Mouse (Mus musculus): ENCODE measurements around the gene Tyrobp. TPM values are rescaled to one million over a fixed set of nuclear protein-coding genes. Genes with fewer than 3 reads are reported as not detected.
A peak's percentile ranks its signal among the peaks of the same experiment; 100 is the strongest.

Tyrobp gene
- total RNA-seq, 2 experiments from 2014 or later = 27.4 to 30.2 TPM

DNA sequence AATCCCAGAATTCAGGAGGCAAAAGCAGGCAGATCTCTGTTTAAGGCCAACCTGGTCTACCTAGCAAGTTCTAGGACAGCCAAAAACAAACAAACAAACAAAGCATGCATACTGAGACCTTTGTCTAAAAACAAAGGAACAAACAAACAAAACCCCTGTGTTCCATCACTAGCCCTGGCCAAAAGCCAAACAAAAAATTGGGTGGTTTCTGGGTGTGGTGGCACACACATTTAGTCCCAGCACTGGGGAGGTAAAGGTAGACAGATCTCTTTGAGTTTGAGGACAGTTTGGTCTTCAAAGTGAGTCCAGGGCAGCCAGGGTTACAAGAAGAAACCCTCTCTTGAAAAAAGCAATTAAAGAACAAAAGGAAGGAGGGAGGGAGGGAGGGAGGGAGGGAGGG is 15.8 kb downstream of the Tyrobp start:
- DNase-seq = no peak

DNA sequence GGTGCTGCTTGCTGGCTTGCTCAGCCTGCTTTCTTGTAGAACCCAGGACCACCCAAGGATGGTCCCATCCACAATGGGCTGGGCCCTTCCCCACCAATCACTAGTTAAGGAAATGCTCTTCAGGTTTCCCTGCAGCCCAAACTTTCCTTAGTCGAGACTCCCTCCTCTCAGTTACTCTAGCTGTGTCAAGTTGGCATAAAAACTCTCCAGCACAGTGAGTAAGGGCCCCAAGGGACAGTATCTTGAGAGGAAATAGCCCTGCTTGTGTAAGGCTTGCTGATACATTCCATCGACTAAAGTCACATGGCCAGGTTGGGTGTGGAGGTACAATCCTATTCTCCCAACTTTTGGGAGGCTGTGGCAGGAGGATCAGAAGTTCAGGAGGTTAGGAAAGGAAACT is 16.6 kb downstream of the Tyrobp start:
- DNase-seq = no peak

DNA sequence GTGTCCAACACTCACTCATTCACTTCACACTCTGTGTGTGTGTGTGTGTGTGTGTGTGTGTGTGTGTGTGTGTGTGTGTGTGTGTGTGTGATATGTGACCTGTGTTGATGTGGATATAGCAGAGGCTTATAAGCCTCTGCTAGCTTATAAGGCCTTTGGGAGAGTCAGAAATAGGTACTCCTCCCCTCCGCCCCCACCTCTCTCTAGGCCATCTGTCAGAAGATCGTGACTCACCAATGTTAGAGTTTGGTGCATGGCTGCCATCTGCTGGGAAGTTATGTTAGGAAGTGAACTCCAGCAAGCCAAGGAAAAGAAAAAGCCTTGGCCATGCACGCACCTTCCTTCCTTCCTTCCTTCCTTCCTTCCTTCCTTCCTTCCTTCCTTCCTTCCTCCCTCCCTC is 18.2 kb downstream of the Tyrobp start:
- DNase-seq = peak; percentile 77 to 84

DNA sequence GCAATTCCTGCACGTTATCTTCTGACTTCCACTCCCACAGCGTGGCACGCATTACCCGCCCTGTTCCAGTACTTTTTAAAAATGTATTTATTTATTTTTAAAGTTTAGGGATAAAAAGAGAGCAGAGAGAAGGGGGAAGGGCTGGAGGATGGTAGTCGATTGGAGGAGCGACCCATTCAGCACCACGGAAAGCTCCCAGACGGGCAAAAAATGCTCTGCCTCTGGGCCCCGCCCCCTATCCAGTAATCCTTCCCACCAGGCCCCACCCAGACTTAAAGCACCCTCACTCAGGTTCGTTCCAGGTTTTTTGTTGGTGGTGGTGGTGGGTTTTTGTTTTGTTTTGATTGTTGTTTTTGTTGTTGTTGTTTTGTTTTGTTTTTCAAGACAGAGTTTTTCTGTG is 20.7 kb downstream of the Tyrobp start:
- DNase-seq = no peak

DNA sequence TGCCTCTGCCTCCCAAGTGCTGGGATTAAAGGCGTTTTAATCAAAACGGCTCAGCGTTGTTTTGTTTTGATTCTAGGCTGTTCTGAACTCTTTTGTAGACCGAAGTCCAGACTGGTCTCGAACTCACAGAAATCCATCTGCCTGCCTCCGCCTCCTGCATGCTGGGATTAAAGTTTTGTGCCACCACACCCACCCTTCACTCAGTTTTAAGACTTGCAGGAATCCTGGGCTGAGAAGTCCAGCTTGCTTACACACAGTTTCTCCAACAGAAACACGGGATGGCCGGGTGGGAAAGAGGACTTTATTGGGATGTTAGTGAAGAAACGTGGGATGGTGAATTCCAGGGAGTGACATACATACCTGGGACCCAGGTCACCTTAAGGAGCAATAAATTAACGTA is 21.1 kb downstream of the Tyrobp start:
- no peak for DNase-seq

DNA sequence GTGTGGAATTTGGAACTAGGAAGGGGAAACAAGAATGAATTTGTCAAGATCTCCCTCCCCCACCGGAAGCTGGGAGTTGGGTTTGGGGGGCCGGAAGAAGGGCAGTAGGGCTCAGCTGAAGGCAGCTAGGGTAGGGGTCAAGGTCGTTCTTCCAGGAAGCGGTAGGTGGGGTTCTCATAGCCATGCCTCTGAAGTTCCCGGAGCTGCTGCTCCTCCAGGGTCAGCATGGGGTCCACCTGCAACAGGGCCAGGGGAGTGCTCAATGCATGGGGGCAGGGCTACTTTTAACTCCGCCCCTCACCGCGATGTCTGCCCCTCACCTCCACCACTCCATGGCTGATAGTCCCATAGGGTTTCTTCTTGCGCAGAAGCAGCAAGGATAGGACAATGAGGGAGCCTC is 21.6 kb downstream of the Tyrobp start:
- no peak for DNase-seq

DNA sequence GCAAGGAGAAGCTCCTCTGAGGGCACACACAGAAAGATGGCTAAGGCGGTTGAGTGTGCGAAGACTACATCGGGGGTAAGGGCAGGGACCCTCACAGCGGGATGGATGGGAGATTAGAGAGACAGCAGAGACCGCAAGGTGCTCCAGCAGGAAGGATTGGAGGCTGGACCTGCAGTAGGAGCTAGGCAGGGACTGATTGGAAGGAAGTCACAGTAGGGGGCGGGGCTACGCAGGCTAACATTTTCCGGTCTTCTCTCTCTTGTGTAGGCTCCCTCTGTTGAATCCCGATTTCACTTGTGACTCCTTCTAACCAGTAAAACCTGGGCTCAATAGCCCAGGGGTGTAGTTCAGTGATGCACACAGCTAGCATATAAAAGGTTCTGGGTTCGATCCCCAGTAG is 23.3 kb downstream of the Tyrobp start:
- DNase-seq = no peak

DNA sequence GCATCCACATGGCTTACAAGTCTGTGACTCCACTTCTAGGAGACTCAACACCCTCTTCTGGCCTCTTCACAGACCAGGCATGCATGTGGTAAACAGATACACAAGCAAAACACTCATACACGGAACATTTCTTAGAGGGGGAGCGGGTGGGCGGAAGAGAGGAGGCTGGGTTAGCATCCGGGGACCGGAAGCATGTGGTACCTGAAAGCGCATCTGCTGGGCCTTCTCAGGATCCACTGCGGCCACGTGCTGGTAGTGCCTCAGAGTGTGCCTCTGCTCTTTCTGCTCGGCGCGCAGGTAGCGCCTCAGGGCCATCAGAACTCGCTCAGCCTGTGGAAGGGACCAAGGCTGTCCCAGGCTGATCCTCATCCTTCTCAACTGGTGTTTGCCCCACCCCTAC is 26.2 kb downstream of the Tyrobp start:
- no peak for DNase-seq

DNA sequence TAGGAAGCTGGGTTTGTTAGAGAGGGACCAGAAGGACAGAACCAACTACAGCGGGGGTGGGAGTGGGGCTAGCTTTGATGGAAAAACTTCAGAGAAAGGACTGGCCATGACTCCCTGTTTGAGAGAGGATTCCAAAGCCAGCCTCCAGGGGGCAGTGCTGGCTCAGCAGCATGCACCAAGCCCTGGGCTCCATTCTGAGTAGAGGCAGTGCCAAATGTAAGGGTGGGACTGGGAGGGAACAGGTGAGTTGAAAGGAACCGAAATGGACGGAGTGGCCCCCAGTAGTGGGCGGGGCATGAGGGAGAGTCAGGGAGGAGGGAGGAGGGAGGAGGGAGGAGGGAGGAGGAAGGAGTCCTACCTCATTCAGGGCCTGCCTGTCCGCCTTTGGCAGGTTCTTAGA is 27.1 kb downstream of the Tyrobp start:
- peak in 1 of 2 experiments; percentile 60 for DNase-seq

DNA sequence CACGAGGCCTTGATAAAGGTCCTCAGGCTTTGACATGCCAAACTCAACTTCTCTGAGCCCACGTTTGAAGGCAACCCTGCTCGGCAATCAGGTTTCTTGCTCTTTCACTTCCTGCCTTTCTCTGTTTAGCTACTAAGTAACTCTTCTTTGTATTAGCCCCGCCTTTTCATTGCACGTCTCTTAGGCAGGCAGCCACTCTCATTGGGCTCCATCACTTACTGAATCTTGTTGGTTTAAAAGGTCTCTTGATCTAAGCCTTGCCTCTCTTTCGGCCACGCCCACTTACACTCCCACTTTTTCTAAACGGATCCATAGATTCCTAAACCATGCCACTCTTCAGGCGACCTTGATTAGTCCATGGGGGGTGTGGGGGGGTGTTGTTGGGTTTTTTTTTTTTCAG is 30.1 kb downstream of the Tyrobp start:
- DNase-seq = no peak

DNA sequence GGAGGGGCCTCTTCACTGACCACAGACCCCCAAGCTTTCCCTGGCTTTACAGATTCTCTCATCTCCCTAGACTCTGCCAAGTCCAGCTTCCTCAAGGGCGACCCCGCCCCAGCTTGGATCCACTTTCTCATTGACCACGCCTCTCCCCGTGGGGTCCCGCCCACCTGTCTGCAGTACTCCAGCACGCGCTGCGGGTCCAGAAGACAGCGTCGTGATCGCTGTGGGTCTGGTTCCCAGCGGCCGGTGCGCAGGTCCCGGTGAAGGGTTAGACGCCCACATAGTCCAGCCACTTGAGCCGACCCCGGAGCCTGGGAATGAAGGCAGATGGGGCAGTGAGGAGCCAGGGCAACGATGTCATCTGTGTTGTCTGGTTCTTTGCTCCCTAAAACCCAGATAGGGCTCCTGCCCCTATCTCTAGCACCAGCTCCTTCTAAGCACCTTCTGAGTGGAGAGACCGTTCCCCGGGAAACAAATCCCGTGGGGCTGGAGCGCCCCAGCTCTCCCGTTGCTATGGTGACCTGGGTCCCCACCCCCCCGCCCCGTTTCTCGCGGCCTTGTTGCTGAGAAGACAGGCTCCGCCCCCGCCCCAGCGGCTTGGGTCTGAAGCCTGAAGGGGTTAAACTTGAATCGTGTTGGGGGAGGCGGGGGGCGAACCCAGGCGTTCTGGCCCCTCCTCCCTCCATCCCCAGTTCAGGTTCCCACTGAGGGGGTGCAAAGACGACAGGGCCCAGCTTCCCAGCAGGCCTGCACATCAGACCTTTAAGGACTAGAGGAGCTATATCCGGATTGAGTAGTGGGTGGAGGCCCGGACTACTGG is 30.8 kb downstream of the Tyrobp start:
- DNase-seq = peak; percentile 58 to 68

DNA sequence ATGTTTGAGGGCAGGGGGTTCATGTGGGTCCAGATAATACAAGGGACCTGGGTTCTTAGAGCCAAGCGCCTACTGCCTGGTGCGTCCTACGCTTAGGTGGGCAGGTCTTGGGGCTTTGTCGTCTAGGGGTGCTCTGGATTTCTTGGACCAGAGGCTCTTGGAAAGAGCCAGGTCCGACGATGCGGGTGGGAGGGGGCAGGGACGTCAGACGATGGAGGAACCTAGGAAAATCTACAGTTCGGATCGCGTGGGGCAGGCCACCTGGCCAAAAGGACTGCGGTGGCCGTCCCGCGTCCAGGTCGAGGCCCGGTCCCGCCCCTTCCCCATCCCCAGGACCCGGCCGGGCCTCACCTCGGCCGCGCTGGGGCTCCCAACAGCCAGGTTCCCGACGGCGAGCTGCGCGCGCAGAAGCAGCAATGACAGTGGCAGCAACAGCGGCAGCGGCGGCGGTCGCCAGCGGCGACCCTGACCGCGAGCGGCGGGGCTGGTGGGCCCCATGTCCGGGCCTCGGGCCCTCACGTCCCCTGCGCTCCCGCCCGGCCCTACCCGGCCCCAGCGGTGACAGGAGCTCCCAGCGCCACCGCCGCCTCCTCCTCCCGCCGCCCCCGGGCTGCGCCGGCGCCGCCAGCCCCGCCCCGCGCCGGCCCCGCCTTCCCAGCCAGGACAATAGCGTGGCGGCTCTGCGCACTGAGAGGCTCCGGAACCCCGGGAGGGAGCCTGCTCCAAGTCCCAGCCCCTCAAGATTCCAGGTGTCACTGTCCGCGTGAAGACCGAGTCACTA is 31.6 kb downstream of the Tyrobp start, which contains the start of gene Aplp1:
Gene Aplp1, minus strand, starts transcription at position 565 of the 781 bp plus-strand sequence.
- DNase-seq = peak; percentile 84 to 87

DNA sequence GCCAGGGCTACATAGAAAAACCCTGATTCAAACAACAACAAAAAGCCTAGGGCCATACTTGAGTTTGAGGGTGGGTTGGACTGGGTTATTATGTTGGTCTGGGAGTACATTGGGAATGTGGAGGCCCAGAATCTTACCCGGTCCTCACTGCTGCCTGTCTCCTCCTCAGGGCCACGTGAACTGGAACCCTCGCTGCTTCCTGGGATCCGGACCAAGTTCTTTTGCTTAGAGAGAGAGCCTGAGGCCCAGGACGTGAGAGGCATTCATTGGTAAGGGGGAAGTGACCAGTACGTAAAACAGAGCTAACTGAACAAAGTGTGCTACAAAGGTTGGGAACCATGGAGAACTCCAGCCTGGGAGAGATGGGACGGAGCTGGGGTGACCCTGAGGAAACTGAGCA is 36.7 kb downstream of the Tyrobp start:
- no peak for DNase-seq

DNA sequence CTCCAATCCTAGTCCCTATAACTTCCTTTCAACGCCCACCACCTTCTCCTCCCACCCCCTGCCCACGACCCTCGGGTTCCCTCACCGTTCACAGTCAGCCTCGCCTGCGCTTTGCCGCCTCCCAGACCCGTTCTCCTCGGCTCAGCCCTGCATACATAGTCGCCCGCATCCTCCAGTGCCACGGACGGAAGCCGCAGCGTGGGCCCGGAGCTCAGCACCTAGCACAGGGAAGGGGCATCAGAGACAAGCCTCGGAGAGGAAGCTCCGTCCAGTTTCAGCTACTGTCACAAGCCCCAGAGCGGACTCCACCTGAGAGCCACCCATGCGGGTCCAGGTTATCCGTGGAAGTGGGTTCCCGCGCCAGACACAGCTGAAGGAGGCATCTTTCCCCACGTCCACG is 39.8 kb downstream of the Tyrobp start:
- DNase-seq = no peak

DNA sequence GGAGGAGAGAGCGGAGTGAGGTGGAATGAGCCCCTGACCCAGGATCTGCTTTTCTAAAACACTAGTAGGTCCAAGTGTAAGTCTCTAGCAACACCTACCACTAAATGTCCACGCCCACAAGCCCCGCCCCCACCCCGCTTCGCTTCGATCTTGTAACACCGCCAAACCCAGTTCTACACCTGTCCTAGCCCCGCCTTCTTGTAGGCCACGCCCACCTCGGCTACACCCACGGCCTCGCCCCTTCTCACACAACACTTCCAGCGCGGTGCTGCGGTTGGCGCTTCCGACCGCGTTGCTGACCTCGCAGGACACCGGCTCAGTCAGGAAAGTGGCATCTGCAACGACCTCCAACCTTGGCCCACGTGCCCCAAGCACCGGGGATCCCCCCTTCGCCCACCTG is 40.2 kb downstream of the Tyrobp start:
- DNase-seq = no peak

DNA sequence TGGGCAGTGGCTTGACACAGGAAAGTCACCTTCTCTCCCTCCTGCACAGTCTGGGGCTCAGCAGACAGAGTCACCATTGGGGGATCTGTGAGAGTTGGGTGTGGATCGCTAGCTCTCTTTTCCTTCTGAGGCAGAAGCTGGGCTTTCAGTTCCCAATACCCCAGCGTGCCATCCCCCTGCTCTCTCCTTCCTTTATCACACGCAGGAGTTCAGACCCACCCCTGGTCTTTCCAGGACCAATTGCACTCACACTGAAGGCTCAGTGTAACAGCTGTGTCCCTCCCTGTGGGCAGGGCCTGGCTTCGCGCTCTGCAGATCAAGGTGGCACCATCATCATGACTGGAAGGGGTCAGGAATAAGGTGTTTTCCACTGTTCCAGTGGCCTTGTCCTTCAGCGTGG is 40.7 kb downstream of the Tyrobp start:
- DNase-seq = no peak

DNA sequence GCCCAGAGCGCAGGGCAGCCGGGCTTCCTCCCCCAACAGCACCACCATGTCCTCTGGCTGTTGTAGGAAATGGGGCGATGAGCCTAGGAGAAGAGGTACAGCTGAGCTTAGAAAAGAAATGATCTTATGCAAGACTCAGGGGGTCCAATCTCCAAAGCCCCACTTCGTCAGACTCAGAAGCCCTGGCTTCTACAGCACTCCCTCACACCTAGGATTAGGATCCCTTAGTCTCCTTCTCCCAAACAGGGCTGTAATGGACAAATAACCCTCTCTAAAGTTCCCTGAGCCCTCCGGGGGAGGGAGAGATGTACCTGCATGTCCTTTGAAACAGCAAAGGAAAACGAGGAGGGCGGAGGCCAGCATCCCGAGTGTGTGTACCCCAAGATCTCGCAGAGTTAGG is 42.9 kb downstream of the Tyrobp start:
- DNase-seq = no peak

DNA sequence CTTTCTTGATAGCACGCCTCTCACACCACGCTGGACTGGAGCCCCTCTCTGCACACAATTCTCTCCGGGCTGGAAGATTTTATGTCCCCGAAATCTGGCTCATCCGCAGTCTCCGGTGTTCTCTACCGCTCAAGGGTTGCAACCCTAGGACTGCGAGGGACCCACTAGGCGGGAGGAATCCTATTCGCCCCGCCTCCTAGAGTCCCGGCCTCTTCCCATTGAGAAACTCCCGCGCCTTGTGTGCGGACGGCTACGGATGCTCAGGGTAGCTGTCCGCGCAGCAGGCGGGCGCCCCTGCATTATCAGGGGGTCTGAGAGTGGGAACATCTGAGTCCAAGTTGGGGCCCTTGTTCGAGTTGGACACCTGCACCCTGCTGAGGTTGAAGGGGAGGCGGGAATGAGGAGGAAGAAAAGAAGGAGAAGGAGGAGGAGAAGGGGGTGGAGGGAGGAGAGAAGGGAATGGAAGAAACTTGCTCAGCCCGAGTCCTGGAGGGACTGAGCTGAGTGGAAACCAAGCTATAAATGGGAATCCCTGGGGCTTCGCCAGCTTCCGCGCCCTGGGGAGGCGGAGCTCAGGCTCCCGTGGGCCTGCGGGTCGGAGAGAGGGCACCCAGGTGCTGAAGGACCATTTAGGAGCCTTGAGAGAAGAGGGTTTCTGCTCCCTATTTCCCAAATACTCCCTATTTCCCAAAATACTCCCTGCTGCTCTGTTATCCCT is 43.5 kb downstream of the Tyrobp start:
- DNase-seq = no peak

DNA sequence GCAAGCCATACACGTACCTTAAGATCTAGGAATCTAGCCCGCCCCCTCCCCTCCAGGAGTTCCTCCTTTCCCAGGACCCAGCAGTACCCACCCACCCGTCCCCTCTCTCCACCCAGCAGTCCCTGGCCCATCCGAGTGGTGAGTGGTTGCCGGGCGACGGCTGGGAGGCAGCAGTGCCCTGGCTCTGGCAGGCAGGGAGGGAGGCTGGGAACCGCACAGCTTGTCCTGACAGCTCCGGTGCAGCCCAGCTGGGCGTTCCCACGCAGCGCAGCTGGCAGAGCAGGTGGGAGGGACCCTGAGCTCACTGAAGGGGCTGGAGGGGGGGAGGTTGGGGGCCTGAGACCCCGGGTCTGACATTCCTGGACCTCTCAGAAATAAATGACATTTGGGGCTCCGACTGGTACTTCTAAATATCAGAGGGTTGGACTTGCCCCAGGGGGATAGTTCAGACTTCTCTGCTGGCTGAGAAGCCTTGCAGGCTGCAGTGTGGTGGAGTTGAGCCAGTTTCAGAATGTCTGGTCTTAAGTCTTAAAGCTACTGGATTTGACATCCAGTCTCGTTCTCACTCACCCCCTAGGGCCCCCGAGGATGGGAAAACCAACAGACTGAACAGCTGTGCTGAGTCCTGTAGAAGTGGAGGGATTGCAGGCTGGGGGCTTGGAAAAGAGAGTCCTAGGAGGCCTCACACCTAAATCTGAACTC is 44.2 kb downstream of the Tyrobp start, which contains the start of the genes Kirrel2 and Nphs1:
Gene Kirrel2, minus strand, starts transcription at position 62 of the 702 bp plus-strand sequence.
Gene Nphs1, plus strand, starts transcription at position 687 of the 702 bp plus-strand sequence.
- peak; percentile 69 to 73 for DNase-seq

DNA sequence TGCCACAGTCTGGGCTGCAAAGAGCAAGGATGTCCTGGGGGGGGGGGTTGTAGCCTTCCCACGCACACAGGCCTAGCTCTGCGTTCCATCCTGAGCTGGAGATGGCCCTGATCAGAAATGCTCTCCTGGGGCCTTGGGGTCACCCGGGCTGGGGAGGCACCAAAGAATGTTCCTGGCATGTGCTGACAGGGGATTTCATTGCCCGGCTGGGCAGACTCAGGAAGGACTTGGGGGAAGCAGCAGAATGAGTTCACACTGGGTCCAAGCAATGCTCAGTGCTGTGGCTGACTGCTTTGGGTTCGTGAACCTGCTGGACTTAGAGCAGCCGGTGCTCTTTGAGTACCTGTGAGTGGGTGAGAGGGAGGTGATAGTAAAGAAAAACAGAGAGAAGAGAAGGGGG is 45.9 kb downstream of the Tyrobp start:
- DNase-seq = no peak

DNA sequence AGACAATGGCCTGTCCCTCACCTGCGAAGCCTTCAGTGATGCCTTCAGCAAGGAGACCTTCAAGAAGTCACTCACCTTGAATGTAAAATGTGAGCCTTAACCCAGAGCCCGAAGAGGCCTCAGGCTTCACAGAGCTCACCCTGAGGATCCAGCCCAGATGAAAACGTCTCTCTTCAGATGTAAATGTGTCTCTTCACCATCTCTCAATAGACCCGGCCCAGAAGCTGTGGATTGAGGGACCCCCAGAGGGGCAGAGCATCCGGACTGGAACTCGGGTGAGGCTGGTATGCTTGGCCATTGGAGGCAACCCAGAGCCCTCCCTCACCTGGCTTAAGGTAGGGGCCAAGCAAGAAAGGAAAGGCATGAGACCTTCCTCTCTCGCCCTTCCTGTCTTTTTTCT is 50.0 kb downstream of the Tyrobp start:
- DNase-seq = no peak

DNA sequence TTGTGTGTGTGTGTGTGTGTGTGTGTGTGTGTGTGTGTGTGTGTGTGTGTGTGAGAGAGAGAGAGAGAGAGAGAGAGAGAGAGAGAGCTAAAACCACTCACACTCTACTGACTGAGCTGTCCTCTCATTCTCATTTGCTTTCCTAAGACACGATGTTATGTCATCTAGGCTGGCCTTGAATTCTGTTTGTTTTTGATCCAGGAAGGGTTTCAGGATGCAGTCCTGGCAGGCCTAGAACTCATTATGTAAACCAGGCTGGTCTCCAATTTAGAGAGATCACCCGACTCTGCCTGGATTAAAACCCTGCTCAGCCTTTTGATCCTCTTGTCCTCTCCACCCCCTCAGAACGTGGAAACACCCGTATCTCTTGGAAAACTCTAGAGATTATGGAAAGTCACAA is 50.4 kb downstream of the Tyrobp start:
- DNase-seq = no peak
